Mouse (Mus musculus) brain, adult 2 months (tissue): ENCODE results near the gene Zbtb42.
A peak's percentile ranks its signal among the peaks of the same experiment; 100 is the strongest.

Source experiments
- DNase-seq: peaks from one replicate; pipeline ENCODE4 v3.0.0; 2011; ENCODE audit warnings: low read depth, low spot score

Gene Zbtb42

DNA sequence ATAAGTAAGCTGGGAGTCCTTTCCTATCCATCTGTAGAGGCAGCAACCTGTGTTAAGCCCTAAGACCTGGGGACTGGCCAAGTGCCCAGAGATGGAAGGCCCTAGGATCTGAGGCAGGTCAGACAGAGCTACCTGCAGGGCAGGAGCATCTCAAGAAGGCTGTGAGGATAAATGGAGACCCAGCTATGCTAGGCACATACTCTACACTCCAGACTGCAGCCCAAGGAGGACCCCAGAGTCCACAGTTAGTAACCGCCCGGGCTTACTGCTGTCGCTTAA is 17.4 kb upstream of the Zbtb42 start:
- DNase-seq: no peak

DNA sequence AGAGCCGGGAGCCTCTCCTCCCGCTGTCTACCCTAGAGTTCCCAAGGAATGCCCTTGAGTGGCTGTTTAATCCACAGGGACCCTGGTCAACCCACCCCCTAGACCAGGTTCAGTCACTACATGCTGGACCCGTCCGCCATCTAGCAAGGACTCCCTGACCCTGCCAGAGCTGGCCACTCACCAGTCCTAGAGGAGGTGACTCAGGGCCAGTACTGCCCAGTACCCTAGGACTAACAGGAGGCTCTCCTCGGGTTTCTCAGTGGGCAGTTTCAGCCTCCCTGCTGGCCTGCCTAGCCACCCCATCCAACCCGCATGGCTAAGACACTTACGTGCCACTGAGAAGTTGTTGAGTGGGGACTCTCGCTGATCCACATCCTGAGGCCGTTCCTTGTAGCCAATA is 16.8 kb upstream of the Zbtb42 start:
- no peak for DNase-seq

DNA sequence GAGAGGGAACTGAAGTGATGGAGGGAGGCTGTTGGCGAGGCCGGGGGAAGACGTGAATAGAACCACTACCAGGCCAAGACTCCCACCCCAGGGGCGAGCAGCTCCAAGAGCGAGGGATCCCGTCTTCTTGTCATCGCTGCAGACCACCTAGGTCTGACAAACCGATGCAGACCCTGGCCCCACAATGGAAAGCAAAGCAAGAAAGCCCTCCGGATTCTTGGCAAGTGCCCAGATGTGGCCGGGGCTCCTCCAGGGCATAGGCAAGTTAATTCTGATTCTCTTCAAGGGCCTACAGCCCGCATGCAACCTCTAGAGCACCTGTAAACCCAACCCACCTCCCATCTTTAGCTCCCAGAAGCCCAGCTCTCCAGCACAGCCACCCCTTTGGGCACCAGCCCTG is 15.3 kb upstream of the Zbtb42 start:
- DNase-seq: no peak

GRCm38 (mm10) chr12:112663716-112664115 is 14.9 kb upstream of the Zbtb42 start:
- DNase-seq: no peak

DNA sequence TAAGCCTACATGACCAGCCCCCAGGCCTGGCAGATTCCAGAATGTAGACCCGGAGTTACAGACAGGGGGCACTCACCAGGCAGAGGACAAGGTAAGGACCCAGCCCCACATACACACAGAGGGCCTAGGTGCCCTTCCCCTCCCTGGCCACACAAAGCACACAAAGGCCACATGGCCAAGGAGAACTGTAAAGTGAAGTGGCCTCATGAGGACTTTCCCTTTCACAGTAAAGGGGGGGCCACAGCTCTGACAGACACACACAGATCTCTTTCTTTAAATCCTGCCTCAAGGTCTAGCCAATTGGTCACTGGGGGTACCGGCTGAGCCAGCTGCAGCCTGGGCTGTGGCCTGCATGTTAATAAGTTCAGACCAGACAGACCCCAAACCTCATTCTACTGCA is 14.5 kb upstream of the Zbtb42 start:
- DNase-seq: no peak

GRCm38 (mm10) chr12:112664656-112665055 is 14.0 kb upstream of the Zbtb42 start:
- DNase-seq: no peak

- peak; percentile 83 for DNase-seq
Observed at GRCm38 (mm10) chr12:112665445-112665844, 13.2 kb upstream of the Zbtb42 start.

DNA sequence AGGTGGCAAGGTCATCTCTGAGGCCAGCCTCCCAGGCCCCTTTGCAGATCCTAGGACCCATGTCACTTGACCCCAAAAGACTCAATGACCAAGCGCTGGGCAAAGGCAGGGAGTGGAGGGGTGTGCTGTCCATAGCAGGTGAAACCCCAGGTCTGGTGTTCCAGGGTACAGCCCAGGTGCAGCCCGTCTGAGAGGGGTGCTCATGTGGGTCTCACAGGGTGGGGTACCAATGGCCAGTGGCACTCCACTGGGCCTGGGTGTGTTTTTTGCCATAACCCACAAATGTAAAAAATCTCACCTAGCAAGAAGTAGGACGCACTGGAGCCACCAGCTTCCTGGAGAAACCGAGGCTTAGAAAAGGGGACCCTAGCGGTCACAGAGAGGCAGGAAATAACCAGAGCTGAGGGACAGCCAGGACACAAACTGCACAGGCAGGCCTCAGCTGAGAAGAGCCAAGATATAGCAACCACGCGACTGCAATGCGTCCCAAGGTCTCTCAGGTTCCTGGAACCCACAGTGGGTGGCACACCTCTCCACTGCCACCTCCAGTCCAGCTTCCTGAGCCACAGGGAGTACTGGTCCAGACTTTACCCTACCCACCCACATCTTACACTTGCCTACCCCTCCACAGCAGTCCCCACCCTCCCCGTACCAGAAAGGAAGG is 12.6 kb upstream of the Zbtb42 start:
- no peak for DNase-seq

GRCm38 (mm10) chr12:112667619-112668297 is 10.9 kb upstream of the Zbtb42 start:
- DNase-seq: no peak

GRCm38 (mm10) chr12:112670718-112671393 is 7.8 kb upstream of the Zbtb42 start:
- DNase-seq: no peak

GRCm38 (mm10) chr12:112671891-112672290 is 6.7 kb upstream of the Zbtb42 start:
- no peak for DNase-seq

GRCm38 (mm10) chr12:112672744-112673575 is 5.7 kb upstream of the Zbtb42 start:
- peak; percentile 49 for DNase-seq

DNA sequence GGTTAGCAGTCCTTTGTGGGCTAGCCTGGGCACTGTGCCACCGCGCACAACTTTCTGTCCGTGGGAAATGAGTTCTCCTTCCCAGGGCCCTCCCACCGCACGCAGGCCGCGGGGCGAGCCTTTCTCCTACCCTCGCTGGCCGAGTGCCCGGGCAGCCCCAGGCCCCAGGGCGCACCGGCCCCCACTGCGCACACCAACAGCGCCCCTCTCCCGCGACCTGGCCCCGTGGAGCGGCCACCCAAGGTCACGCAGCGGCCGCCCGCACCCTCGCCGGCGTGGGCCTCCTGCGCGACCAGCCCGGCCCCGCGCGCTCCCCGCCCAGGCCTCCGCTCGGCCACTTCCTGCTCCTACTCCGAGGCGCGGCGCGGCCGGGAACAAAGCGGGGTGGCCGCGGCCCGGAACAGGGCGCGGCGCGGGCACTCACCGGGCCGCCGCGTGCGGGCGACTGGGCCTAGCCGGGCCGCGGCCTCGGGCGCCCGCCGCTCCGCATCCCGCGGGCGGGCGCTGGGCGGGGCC is 5.0 kb upstream of the Zbtb42 start:
- peak; percentile 46 for DNase-seq

- DNase-seq: peak; percentile 50
Observed at GRCm38 (mm10) chr12:112674132-112675011, 4.3 kb upstream of the Zbtb42 start, which contains the start of gene Akt1. TSS of gene Akt1 (minus strand) at chr12:112674884.

- DNase-seq: peak; percentile 92
Observed at GRCm38 (mm10) chr12:112675245-112676035, 3.2 kb upstream of the Zbtb42 start.

DNA sequence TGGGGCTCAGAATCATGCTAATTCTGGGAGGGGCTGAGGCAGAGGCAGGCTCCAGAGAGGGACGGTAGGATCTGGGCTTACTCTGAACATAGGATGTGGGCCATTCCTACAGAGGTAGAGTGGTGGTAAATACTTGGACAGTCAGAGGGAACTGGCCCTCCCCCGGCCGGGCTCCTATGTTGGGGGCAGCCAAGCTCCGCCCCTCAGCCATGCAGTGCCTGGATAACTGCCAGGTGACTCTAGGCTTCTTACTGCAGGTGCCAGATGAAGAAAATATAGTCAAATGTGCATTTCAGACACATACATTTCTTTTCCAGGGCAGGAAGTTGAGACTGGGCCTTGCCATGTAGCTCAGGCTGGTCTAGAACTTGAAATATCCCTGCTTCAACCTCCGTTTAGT is 1.6 kb upstream of the Zbtb42 start:
- no peak for DNase-seq

GRCm38 (mm10) chr12:112677943-112678554 is 579 bp upstream of the Zbtb42 start:
- no peak for DNase-seq

DNA sequence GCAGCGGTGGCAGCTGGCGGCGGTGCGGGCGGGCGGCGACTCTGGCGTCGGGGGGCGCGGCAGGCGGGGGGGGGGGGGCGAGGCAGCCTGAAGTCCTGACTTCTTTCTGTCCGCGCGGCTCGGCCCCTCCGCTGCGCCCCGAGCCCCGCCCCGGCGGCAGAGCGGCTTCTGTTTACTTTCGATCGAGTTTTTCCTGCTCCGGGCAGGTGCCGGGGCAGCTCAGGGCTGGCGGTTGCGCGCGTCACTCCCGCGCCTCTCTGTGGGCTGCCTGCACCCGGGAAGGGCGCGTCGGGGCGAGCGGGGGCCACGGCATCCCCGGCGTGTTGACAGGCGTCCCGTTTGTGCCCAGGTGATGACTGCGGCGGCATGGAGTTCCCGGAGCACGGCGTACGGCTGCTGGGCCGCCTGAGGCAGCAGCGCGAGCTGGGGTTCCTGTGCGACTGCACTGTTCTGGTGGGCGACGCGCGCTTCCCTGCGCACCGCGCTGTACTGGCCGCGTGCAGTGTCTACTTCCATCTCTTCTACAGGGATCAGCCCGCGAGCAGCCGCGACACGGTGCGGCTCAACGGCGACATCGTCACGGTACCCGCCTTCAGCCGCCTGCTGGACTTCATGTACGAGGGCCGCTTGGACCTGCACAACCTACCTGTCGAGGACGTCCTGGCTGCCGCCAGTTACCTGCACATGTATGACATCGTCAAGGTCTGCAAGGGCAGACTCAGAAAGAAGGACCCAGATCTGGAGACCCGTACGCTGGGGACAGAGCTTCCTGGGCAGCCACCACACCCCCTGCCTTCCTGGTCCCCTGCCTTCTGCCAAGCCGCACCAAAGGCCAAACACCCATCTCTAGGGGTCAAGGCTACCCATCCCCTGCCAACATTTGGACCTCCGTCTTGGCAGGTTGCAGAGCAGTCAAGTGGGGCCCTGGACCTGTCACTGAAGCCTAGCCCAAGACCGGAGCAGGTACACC is 684 bp downstream of the Zbtb42 start:
- DNase-seq: no peak
